In genomic region chr1:171085718-171086117, GRCm38 (mm10) we compare ENCODE assay signal across 8 mouse cellular contexts. TPM values are rescaled to one million over a fixed set of nuclear protein-coding genes. Genes with fewer than 3 reads are reported as not detected.
A peak's percentile ranks its signal among the peaks of the same experiment; 100 is the strongest.
DNase-seq lines count a peak whose midpoint lies in the region; ATAC-seq and TF ChIP-seq lines count a peak whose summit lies in the region.

No protein-coding gene starts in this region.

- no peak overlapping the region for H3K27ac ChIP-seq in left cerebral cortex, adult 2 months
- H3K27ac ChIP-seq in forebrain, embryonic 10.5 days: peak overlapping the region; percentile 64
- no peak overlapping the region for H3K27ac ChIP-seq in limb, embryonic 13.5 days
- no peak overlapping the region for H3K27ac ChIP-seq in thymus, adult 2 months (ENCODE audit: control insufficient read depth, insufficient read depth, low read length)

- intact Hi-C loops in left cerebral cortex, adult 2 months (cut with DNase I): no loop called here
- intact Hi-C loops in left cerebral cortex, postnatal 36 days (cut with DNase I): no loop called here

- H3K27me3 ChIP-seq in forebrain, embryonic 10.5 days (ENCODE audit: poor library complexity, severe bottlenecking): peaks cover 57% of the 10 kb centered on the region
- H3K27me3 ChIP-seq in limb, embryonic 13.5 days: peaks cover 29% of the 10 kb centered on the region
- peaks cover 4% of the 10 kb centered on the region; the same call in 1 of the 2 replicates for H3K27me3 ChIP-seq in thymus, adult 2 months (ENCODE audit: control insufficient read depth, insufficient read depth, low read length)

- TF ChIP-seq CTCF in left cerebral cortex, adult 2 months (IDR thresholded peaks at IDR 0.05): no peak
- no peak for TF ChIP-seq CTCF in thymus, adult 2 months (IDR thresholded peaks at IDR 0.05; ENCODE audit: borderline replicate concordance, control insufficient read depth, extremely low read depth, insufficient read depth, low read length, poor library complexity)

- H3K36me3 ChIP-seq in forebrain, embryonic 10.5 days (replicated peaks): no peaks in the 10 kb centered on the region
- no peaks in the 10 kb centered on the region for H3K36me3 ChIP-seq in limb, embryonic 13.5 days
- H3K36me3 ChIP-seq in thymus, adult 2 months (ENCODE audit: control insufficient read depth, insufficient read depth, low read length): no peaks in the 10 kb centered on the region

- peak overlapping the region; percentile 59 for H3K9ac ChIP-seq in limb, embryonic 13.5 days

- ATAC-seq in limb, embryonic 13.5 days (ENCODE audit: low FRiP score, low read depth): no peak

- H3K4me1 ChIP-seq in forebrain, embryonic 10.5 days: peaks cover 18% of the 10 kb centered on the region
- H3K4me1 ChIP-seq in limb, embryonic 13.5 days: peaks cover 15% of the 10 kb centered on the region
- H3K4me1 ChIP-seq in thymus, adult 2 months (replicated peaks; ENCODE audit: control insufficient read depth, insufficient read depth, low read length): no peaks in the 10 kb centered on the region; the same call in 1 of the 2 replicates

- H3K4me2 ChIP-seq in limb, embryonic 13.5 days (replicated peaks): peak overlapping the region; percentile 83

- WGBS in forebrain, embryonic 10.5 days: 1% methylated on average over 26 of the region's 26 CpGs
- WGBS in limb, embryonic 13.5 days: under 1% methylated on average over 26 of the region's 26 CpGs
- WGBS in thymus, adult 2 months: under 1% methylated on average over 26 of the region's 26 CpGs

- no peak for DNase-seq in left cerebral cortex, adult 2 months (ENCODE audit: extremely low spot score in 1 of 2, low spot score in 2 of 2)
- no peak for DNase-seq in left cerebral cortex, postnatal 36 days (ENCODE audit: low spot score in 2 of 2)
- peak; percentile 55 for DNase-seq in forebrain, embryonic 10.5 days (ENCODE audit: extremely low spot score, low spot score)
- peak; percentile 55 for DNase-seq in retina, postnatal 1 day
- DNase-seq in right cerebral cortex, postnatal 36 days (ENCODE audit: low spot score in 2 of 2): no peak
- DNase-seq in thymus, adult 2 months: no peak
- no peak for DNase-seq in lung, postnatal 10 days

- TF ChIP-seq POLR2A in thymus, adult 2 months (IDR thresholded peaks at IDR 0.05; ENCODE audit: control insufficient read depth, extremely low read depth, insufficient read depth, low read length, poor library complexity): no peak

- H3K4me3 ChIP-seq in left cerebral cortex, adult 2 months: peak overlapping the region; percentile 39
- H3K4me3 ChIP-seq in forebrain, embryonic 10.5 days: peak overlapping the region; percentile 59
- peak overlapping the region; percentile 51 for H3K4me3 ChIP-seq in limb, embryonic 13.5 days
- H3K4me3 ChIP-seq in thymus, adult 2 months (ENCODE audit: control insufficient read depth, insufficient read depth, low read length): no peak overlapping the region

- H3K9me3 ChIP-seq in forebrain, embryonic 10.5 days: no peaks in the 10 kb centered on the region
- no peaks in the 10 kb centered on the region for H3K9me3 ChIP-seq in limb, embryonic 13.5 days

RNA-seq across cellular contexts. Expression of gene Fcgr3, which starts 21.0 kb away (rescaled TPM):
- total RNA-seq in left cerebral cortex, adult 2 months (2021): 10 to 100 TPM; 11.6 to 14.3 TPM
- 10 to 100 TPM in 1 of 2 experiments, 1 to 10 TPM in 1; 9.0 to 13.6 TPM for total RNA-seq in left cerebral cortex, postnatal 36 days (2021)
- polyA plus RNA-seq in forebrain, embryonic 10.5 days (2016; fragmentation: Nextera tagmentation; extraction: Ambion mirVana): 3.2 and 4.5 TPM in 2 replicates
- polyA plus RNA-seq in limb, embryonic 13.5 days (2015; fragmentation: Nextera tagmentation; extraction: Ambion mirVana): 8.7 and 9.2 TPM in 2 replicates
- polyA plus RNA-seq in thymus, adult 2 months (2012; rRNA removed): 16.6 and 20.7 TPM in 2 replicates

RNA-seq across cellular contexts. Expression of gene Cfap126, which starts 28.0 kb away (rescaled TPM):
- 1 to 10 TPM in 1 of 2 experiments, not detected in 1; 1.5 TPM for total RNA-seq in left cerebral cortex, adult 2 months (2021)
- total RNA-seq in left cerebral cortex, postnatal 36 days (2021): 1 to 10 TPM in 1 of 2 experiments, not detected in 1; 1.1 TPM
- polyA plus RNA-seq in forebrain, embryonic 10.5 days (2016; fragmentation: Nextera tagmentation; extraction: Ambion mirVana): 2.2 and 2.8 TPM in 2 replicates
- polyA plus RNA-seq in limb, embryonic 13.5 days (2015; fragmentation: Nextera tagmentation; extraction: Ambion mirVana): 0.86 and 1.5 TPM in 2 replicates
- polyA plus RNA-seq in thymus, adult 2 months (2012; rRNA removed): 2.7 and 2.8 TPM in 2 replicates

Comparison
In these comparisons a context has a peak if more than half of its experiments do, and no peak if none do; other contexts are left out.
1. DNase-seq: peak in forebrain, embryonic 10.5 days (single experiment) and retina, postnatal 1 day (single experiment); none in left cerebral cortex, adult 2 months (0 of 2), left cerebral cortex, postnatal 36 days (0 of 2), right cerebral cortex, postnatal 36 days (0 of 2), thymus, adult 2 months (single experiment) and lung, postnatal 10 days (single experiment).